Mouse (Mus musculus): ENCODE results near the gene Spag16. TPM values are rescaled to one million over a fixed set of nuclear protein-coding genes. Genes with fewer than 3 reads are reported as not detected.

Spag16 gene
- polyA plus RNA-seq, 1 experiment: 4.5 TPM

DNA sequence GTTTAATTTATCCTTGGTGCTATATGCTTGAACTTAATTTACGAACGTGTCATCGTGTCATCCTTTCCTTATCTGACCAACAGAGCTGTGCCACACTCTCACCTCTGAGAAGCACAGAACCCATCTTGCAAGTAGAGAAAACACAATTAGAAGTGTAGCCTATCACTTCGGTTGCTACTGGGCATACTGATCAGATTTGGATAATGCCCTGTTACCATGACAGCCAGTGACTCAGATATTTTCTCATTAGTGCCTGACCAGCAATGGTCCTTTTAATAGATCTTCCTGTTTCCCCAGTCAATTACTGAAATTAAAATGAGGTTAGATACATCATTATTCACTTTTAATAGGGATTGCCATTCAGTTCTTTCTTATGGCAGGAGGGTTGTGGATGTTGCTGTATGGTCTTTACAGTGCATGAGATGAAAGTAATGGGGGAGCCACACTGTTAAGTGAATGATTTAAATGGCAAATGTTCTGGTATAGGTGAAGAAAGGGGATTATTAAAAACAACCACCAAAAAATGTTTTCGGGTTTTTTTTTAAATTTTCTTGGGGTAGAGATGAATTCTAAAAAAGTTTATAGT lies 439.2 kb downstream of the Spag16 start:
- 81% methylated on average over 5 of the region's 5 CpGs for WGBS
- H3K4me1 ChIP-seq (ENCODE audit: control insufficient read depth, insufficient read depth, low read length): no peaks in the 10 kb centered on the region
- no peak overlapping the region for H3K4me3 ChIP-seq (replicated peaks; ENCODE audit: extremely low read depth, low read depth, low read length)
- no peak for DNase-seq
- TF ChIP-seq CTCF (IDR thresholded peaks at IDR 0.05; ENCODE audit: insufficient read depth, low read length) (no peak), POLR2A (IDR thresholded peaks at IDR 0.05; ENCODE audit: borderline replicate concordance, extremely low read depth, low read depth, low read length) (no peak)

DNA sequence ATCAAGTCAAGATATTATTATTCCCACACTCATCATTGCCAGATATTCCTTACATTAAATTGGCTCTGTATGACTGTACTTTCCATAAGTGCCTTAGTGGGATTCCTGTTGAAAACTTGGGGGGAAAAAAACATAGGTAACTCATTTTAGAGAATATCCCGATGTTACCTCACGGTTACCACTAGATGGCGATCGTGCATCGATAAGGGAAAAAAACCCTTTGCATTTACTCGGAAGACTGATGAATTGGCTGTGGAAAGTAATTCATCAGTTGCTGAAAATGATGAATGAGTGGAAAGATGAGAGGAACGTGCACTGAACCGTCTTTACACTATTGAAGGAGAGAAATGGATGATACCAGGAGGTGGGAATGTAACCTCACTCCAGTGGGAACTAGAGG lies 443.4 kb downstream of the Spag16 start:
- 10% methylated on average over 8 of the region's 8 CpGs for WGBS
- Histone ChIP-seq H3K4me3 (replicated peaks; ENCODE audit: extremely low read depth, low read depth, low read length) (no peak overlapping the region), H3K4me1 (ENCODE audit: control insufficient read depth, insufficient read depth, low read length) (no peaks in the 10 kb centered on the region)
- DNase-seq: no peak
- TF ChIP-seq CTCF (IDR thresholded peaks at IDR 0.05; ENCODE audit: insufficient read depth, low read length): no peak
- TF ChIP-seq POLR2A (IDR thresholded peaks at IDR 0.05; ENCODE audit: borderline replicate concordance, extremely low read depth, low read depth, low read length): no peak

DNA sequence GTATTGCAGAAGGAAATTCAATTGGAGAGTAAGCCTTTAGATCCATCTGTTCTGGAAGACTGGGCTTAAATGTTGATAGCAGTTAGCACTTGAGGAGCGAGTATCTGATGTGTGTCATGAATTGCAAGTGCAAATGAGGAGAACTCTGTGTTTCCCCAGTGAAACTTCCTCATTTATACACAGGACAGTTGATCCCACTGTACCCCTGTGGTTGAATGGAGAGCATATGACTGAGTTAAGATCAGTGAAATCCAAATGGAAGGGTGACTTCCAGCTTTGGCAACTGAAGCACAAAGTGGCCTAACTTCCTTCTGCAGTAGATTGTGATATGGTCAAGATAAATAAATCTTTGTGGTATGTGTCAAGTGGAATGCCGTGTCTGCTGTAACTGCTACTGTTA lies 446.0 kb downstream of the Spag16 start:
- WGBS: 58% methylated on average over 2 of the region's 2 CpGs
- H3K4me3 ChIP-seq (replicated peaks; ENCODE audit: extremely low read depth, low read depth, low read length): no peak overlapping the region
- no peak for DNase-seq
- no peaks in the 10 kb centered on the region for H3K4me1 ChIP-seq (ENCODE audit: control insufficient read depth, insufficient read depth, low read length)
- TF ChIP-seq CTCF (IDR thresholded peaks at IDR 0.05; ENCODE audit: insufficient read depth, low read length) (no peak), POLR2A (IDR thresholded peaks at IDR 0.05; ENCODE audit: borderline replicate concordance, extremely low read depth, low read depth, low read length) (no peak)

DNA sequence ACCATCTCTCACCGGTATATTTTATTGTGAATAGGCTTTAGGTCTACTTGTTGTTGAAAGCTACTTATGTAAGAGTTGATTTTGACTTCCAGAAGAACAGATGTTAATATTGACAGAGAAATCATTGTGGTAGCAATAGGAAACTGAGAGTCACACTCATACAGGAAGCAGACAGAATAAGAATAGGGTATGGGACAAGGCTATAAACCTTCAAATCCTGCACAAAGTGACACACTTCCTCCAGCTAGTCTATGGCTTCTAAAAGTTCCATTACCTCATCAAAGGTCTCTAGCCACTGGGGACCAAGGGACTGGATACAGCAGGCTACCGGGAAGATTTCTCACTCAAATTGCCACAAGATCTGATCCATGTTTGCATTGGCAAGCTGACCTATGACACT lies 452.5 kb downstream of the Spag16 start:
- TF ChIP-seq CTCF (IDR thresholded peaks at IDR 0.05; ENCODE audit: insufficient read depth, low read length) (no peak), POLR2A (IDR thresholded peaks at IDR 0.05; ENCODE audit: borderline replicate concordance, extremely low read depth, low read depth, low read length) (no peak)
- Histone ChIP-seq H3K4me3 (replicated peaks; ENCODE audit: extremely low read depth, low read depth, low read length) (no peak overlapping the region), H3K4me1 (ENCODE audit: control insufficient read depth, insufficient read depth, low read length) (no peaks in the 10 kb centered on the region)
- no peak for DNase-seq
- WGBS: 62% methylated on average over 2 of the region's 2 CpGs

DNA sequence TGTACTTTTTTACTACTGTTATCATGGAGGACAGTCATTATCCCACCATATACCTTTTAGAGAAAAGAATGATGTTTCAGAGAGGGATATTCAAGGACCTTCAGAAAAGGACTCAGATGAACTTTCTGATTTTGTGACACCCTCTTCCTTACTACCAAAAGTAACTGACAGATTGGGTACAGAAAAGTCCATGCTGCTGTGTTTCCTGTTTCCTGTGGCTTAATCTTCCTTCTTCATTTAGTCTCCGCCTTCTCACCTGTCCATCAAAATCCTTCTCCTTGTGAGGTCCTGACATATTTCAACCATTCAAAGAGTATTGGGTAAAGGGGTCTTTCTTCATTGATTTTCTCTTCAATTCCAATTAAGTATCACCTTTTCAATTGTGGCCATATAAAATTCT lies 456.6 kb downstream of the Spag16 start:
- 82% methylated on average over 1 of the region's 1 CpGs for WGBS
- no peaks in the 10 kb centered on the region for H3K4me1 ChIP-seq (ENCODE audit: control insufficient read depth, insufficient read depth, low read length)
- H3K4me3 ChIP-seq (replicated peaks; ENCODE audit: extremely low read depth, low read depth, low read length): no peak overlapping the region
- no peak for TF ChIP-seq POLR2A (IDR thresholded peaks at IDR 0.05; ENCODE audit: borderline replicate concordance, extremely low read depth, low read depth, low read length)
- no peak for DNase-seq

DNA sequence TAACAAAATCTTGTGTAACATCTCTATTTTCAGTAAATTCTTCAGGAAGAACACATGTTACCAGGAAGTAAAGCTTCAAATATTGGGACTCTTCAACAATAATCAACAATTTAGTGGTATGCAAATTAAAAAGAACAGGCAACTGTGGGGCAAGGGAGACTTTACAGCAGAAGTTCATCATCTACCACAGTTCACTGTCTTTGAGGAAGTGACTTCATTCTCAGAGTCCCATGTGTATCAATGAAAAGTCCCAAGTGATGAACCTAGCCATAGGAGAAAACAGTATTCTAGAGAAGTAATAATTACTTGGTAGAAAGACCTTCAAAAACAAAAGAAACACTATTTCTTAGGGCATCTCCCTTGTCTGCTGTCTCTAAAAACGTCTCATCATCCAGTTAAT lies 457.4 kb downstream of the Spag16 start:
- Histone ChIP-seq H3K4me3 (replicated peaks; ENCODE audit: extremely low read depth, low read depth, low read length) (no peak overlapping the region), H3K4me1 (ENCODE audit: control insufficient read depth, insufficient read depth, low read length) (no peaks in the 10 kb centered on the region)
- no peak for DNase-seq
- WGBS: 38% methylated on average over 1 of the region's 1 CpGs
- TF ChIP-seq POLR2A (IDR thresholded peaks at IDR 0.05; ENCODE audit: borderline replicate concordance, extremely low read depth, low read depth, low read length) (no peak), CTCF (IDR thresholded peaks at IDR 0.05; ENCODE audit: insufficient read depth, low read length) (no peak)

DNA sequence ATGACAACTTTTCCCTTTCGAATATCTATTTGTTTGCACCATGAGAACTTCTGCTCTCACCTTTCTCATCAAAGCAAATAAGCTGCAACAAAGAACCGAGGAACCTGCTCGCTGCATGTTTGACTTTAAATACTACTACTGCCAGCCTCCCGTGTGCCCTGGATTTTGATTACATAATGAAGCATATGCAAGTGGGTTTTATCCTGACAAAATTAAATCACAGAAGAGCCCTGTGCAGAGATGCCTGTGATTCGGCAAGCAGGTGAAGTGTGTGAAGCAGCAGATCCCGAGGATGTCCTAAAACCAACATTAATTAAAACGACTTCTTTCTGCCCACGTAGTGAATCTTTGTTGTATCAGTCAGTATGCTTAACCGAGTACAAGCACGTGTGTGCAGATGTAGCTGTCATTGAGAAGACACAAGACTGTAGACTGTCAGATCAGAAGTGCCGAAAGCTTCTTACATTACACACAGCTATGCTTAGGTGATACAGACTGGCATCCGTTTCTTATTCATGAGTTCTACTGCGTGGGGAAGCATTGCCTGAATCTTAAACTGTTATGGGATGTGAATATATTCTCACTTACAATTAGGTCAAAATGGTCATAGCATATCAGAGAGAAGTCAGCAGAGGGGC lies 489.5 kb downstream of the Spag16 start:
- no peak for DNase-seq
- 75% methylated on average over 13 of the region's 13 CpGs for WGBS
- Histone ChIP-seq H3K4me3 (replicated peaks; ENCODE audit: extremely low read depth, low read depth, low read length) (no peak overlapping the region), H3K4me1 (ENCODE audit: control insufficient read depth, insufficient read depth, low read length) (no peaks in the 10 kb centered on the region)
- no peak for TF ChIP-seq POLR2A (IDR thresholded peaks at IDR 0.05; ENCODE audit: borderline replicate concordance, extremely low read depth, low read depth, low read length)
- no peak for TF ChIP-seq CTCF (IDR thresholded peaks at IDR 0.05; ENCODE audit: insufficient read depth, low read length)

DNA sequence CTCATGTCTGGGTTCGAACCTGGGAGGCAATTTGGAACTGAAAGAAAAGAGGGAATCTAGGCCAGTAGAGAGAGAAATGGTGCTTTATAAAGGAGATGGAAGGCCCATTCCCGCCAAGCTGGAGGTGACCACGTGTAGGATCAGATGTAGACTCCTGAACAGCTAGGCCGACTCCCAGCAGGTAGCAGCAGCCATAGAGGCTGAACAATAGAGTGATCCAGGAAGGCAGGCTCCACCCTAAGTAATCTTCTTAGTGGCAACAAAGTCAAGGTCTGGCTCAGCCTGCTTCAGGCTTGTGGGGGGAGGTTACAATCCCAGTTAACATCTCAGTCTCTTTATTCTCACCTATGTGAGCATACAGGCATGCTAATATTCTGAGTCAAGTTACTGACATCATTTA lies 494.2 kb downstream of the Spag16 start:
- Histone ChIP-seq H3K4me3 (replicated peaks; ENCODE audit: extremely low read depth, low read depth, low read length) (no peak overlapping the region), H3K4me1 (ENCODE audit: control insufficient read depth, insufficient read depth, low read length) (no peaks in the 10 kb centered on the region)
- no peak for DNase-seq
- 63% methylated on average over 4 of the region's 4 CpGs for WGBS
- TF ChIP-seq POLR2A (IDR thresholded peaks at IDR 0.05; ENCODE audit: borderline replicate concordance, extremely low read depth, low read depth, low read length) (no peak), CTCF (IDR thresholded peaks at IDR 0.05; ENCODE audit: insufficient read depth, low read length) (no peak)

DNA sequence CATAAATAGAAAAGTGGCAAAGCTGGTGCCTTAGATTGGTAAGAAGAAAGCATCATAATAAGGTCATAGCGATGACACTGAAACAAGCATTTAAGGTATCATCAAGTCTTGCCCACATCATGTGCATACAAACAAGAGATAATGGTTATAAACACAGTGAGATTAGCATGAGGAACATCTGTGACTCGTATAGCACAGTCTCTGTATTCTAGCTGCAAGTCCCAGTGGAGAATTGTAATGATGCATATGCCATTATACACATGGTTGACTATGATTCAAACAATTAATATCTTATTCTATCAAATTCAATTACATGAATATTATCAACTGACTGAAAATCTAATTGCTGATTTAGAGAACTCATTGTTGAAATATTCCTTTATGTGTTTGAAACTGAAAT lies 519.4 kb downstream of the Spag16 start:
- no peak for DNase-seq
- no peak overlapping the region for H3K4me3 ChIP-seq (replicated peaks; ENCODE audit: extremely low read depth, low read depth, low read length)
- H3K4me1 ChIP-seq (ENCODE audit: control insufficient read depth, insufficient read depth, low read length): no peaks in the 10 kb centered on the region
- 56% methylated on average over 2 of the region's 2 CpGs for WGBS
- TF ChIP-seq POLR2A (IDR thresholded peaks at IDR 0.05; ENCODE audit: borderline replicate concordance, extremely low read depth, low read depth, low read length) (no peak), CTCF (IDR thresholded peaks at IDR 0.05; ENCODE audit: insufficient read depth, low read length) (no peak)

DNA sequence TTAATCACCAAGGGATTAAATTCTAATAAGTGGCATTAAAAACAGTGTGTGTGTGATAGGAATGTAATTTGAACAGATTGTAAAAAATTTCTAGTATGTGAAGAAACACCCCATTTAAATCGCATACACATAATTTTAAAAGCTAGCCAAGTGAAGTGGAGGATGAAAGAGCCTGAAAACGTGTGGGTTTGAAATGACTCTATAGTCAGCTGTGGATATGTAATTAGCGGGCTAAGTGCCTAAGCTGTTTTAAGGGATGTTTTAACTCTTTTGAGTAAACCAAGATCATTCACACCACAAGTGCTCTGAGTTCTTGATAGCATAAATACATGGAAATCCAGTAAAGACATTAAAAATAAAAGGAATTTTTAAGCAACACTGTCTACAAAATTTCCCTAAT lies 524.6 kb downstream of the Spag16 start:
- Histone ChIP-seq H3K4me1 (ENCODE audit: control insufficient read depth, insufficient read depth, low read length) (no peaks in the 10 kb centered on the region), H3K4me3 (replicated peaks; ENCODE audit: extremely low read depth, low read depth, low read length) (no peak overlapping the region)
- 57% methylated on average over 3 of the region's 3 CpGs for WGBS
- no peak for DNase-seq
- TF ChIP-seq CTCF (IDR thresholded peaks at IDR 0.05; ENCODE audit: insufficient read depth, low read length) (no peak), POLR2A (IDR thresholded peaks at IDR 0.05; ENCODE audit: borderline replicate concordance, extremely low read depth, low read depth, low read length) (no peak)
